Comparison of ENCODE assay signal across 16 mouse cellular contexts in the genomic region with DNA sequence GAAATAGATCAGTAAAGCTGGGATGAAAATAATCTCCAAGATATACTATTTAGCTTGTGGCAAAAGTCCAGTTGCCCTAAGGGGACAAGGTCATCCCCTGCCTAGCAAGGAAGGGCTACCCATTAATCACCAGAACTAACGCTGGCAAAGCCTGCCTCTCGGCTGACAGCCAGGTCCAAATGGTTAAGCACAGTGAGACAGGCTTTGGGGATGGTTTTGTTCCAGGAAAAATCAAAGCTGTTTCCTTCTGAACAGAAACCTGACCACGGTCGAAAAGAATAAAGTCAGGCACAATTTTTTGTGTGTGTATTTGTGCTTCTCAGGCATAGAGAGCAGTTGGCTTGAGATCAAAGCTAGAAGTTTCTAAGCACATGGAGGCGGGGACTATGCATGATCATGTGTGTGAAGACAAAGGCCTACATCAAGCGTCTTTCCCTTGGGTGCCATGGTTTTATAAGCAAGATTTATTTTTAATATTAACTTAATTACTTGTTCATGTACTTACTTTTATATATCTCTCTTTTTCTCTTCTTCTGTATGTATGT.
DNase-seq lines count a peak whose midpoint lies in the region; ATAC-seq lines count a peak whose summit lies in the region.
"Had no signal": no experiment of that assay in that cellular context is flagged by ENCODE, and none has a peak within 500 bp of the region (broad histone marks: within the 10 kb centered on the region; RNA-seq: fewer than 3 reads in every experiment).

No protein-coding gene starts in this region.

- H3K36me3 ChIP-seq in kidney, embryonic 16.5 days (ENCODE audit: insufficient read depth, low read length): no peaks in the 10 kb centered on the region
- H3K36me3 ChIP-seq in forebrain, embryonic 11.5 days (ENCODE audit: control insufficient read depth, insufficient read depth, low read length): no peaks in the 10 kb centered on the region
- H3K36me3 ChIP-seq: embryonic facial prominence, embryonic 12.5 days; heart, embryonic 15.5 days; hindbrain, embryonic 15.5 days; liver, embryonic 15.5 days had no signal

- no peak overlapping the region for H3K9ac ChIP-seq in kidney, embryonic 16.5 days (replicated peaks; ENCODE audit: low read length)
- no peak overlapping the region for H3K9ac ChIP-seq in forebrain, embryonic 11.5 days (ENCODE audit: low read length)
- H3K9ac ChIP-seq: embryonic facial prominence, embryonic 12.5 days; heart, embryonic 15.5 days; hindbrain, embryonic 15.5 days; liver, embryonic 15.5 days had no signal

- no peaks in the 10 kb centered on the region for H3K4me1 ChIP-seq in kidney, embryonic 16.5 days (ENCODE audit: insufficient read depth, low read length)
- H3K4me1 ChIP-seq in forebrain, embryonic 11.5 days (replicated peaks; ENCODE audit: control insufficient read depth, insufficient read depth, low read length): no peaks in the 10 kb centered on the region
- H3K4me1 ChIP-seq: embryonic facial prominence, embryonic 12.5 days; heart, embryonic 15.5 days; hindbrain, embryonic 15.5 days; liver, embryonic 15.5 days had no signal

- H3K4me3 ChIP-seq in kidney, embryonic 16.5 days (ENCODE audit: low read length): no peak overlapping the region
- H3K4me3 ChIP-seq in forebrain, embryonic 11.5 days (ENCODE audit: low read depth, low read length): no peak overlapping the region
- H3K4me3 ChIP-seq: embryonic facial prominence, embryonic 12.5 days; heart, embryonic 15.5 days; hindbrain, embryonic 15.5 days; liver, embryonic 15.5 days had no signal

- no peak overlapping the region for H3K27ac ChIP-seq in kidney, embryonic 16.5 days (ENCODE audit: low read length)
- no peak overlapping the region for H3K27ac ChIP-seq in forebrain, embryonic 11.5 days (ENCODE audit: low read depth, low read length)
- H3K27ac ChIP-seq: embryonic facial prominence, embryonic 12.5 days; heart, embryonic 15.5 days; hindbrain, embryonic 15.5 days; liver, embryonic 15.5 days had no signal

- no peak overlapping the region for H3K4me2 ChIP-seq in kidney, embryonic 16.5 days (replicated peaks; ENCODE audit: low read depth, low read length)
- H3K4me2 ChIP-seq in forebrain, embryonic 11.5 days (ENCODE audit: low read depth, low read length, severe bottlenecking): no peak overlapping the region
- H3K4me2 ChIP-seq: embryonic facial prominence, embryonic 12.5 days; heart, embryonic 15.5 days; hindbrain, embryonic 15.5 days; liver, embryonic 15.5 days had no signal

- ATAC-seq in kidney, embryonic 16.5 days (ENCODE audit: low FRiP score, low TSS enrichment): no peak
- ATAC-seq in forebrain, embryonic 11.5 days (replicated peaks; ENCODE audit: low FRiP score): no peak
- ATAC-seq: forebrain, embryonic 16.5 days had no signal

- WGBS in kidney, embryonic 16.5 days: 38% methylated on average over 6 of the region's 6 CpGs
- 85% methylated on average over 6 of the region's 6 CpGs for WGBS in forebrain, embryonic 11.5 days

- DNase-seq in kidney, adult 18-20 months: peak; percentile 64
- peak; percentile 13 for DNase-seq in urinary bladder, postnatal 14 days (ENCODE audit: low spot score)
- DNase-seq in urinary bladder, postnatal 10 days (ENCODE audit: low spot score): no peak
- peak; percentile 7 for DNase-seq in brain, adult 2 months (ENCODE audit: low read depth, low spot score)
- peak; percentile 72 to 75 for DNase-seq in kidney, postnatal 4 days
- DNase-seq in right cerebral cortex, postnatal 4 days: no peak
- no peak for DNase-seq in forebrain, embryonic 11.5 days (ENCODE audit: low spot score)
- DNase-seq: cerebellum, adult 9-10 months; gastrocnemius, postnatal 36 days; thymus, adult 2 months had no signal

- H3K9me3 ChIP-seq in kidney, embryonic 16.5 days (ENCODE audit: low read length): no peaks in the 10 kb centered on the region
- no peaks in the 10 kb centered on the region for H3K9me3 ChIP-seq in forebrain, embryonic 11.5 days (ENCODE audit: control insufficient read depth, low read length)
- H3K9me3 ChIP-seq: embryonic facial prominence, embryonic 12.5 days; heart, embryonic 15.5 days; hindbrain, embryonic 15.5 days; liver, embryonic 15.5 days had no signal

- no peaks in the 10 kb centered on the region for H3K27me3 ChIP-seq in kidney, embryonic 16.5 days (ENCODE audit: insufficient read depth, low read length)
- H3K27me3 ChIP-seq in forebrain, embryonic 11.5 days (ENCODE audit: control insufficient read depth, insufficient read depth, low read length): no peaks in the 10 kb centered on the region
- H3K27me3 ChIP-seq: embryonic facial prominence, embryonic 12.5 days; heart, embryonic 15.5 days; hindbrain, embryonic 15.5 days; liver, embryonic 15.5 days had no signal

Comparison
In these comparisons a context has a peak if more than half of its experiments do, and no peak if none do; other contexts are left out.
1. DNase-seq: peak in kidney, adult 18-20 months (single experiment), urinary bladder, postnatal 14 days (single experiment), brain, adult 2 months (single experiment) and kidney, postnatal 4 days (2 of 2); none in urinary bladder, postnatal 10 days (single experiment), right cerebral cortex, postnatal 4 days (single experiment) and forebrain, embryonic 11.5 days (single experiment).